Mouse (Mus musculus) midbrain, embryonic 15.5 days (tissue): Measurements from ENCODE around the gene Cln6. TPM values are rescaled to one million over a fixed set of nuclear protein-coding genes. Genes with fewer than 3 reads are reported as not detected.
"Not testable (repeated sequence)": the region's sequence is repeated elsewhere in the genome, so short reads cannot be mapped to it uniquely, and the experiment has no call there.

ENCODE experiments used
- ATAC-seq: fragments of 200-750 bp; cut with Nextera tagmentation; replicated peaks from 2 replicates; pipeline ENCODE4 v1.8.0; 2017; ENCODE audit warnings: moderate TSS enrichment
- H3K27ac ChIP-seq: fragments of 300-500 bp; sonication (generic); 2 replicates; pipeline ENCODE4 v1.5.1; 2015; ENCODE audit warnings: mild to moderate bottlenecking, inconsistent platforms
- H3K27me3 ChIP-seq: fragments of 300-500 bp; sonication (generic); replicated peaks from 2 replicates; pipeline ENCODE4 v1.6.1; 2015; ENCODE audit warnings: inconsistent platforms
- H3K36me3 ChIP-seq: fragments of 300-500 bp; sonication (generic); replicated peaks from 2 replicates; pipeline ENCODE4 v1.6.1; 2015; ENCODE audit warnings: inconsistent platforms
- H3K4me1 ChIP-seq: fragments of 300-500 bp; sonication (generic); 2 replicates; pipeline ENCODE4 v1.6.1; 2015; ENCODE audit warnings: inconsistent platforms
- H3K4me2 ChIP-seq: fragments of 300-500 bp; sonication (generic); 2 replicates; pipeline ENCODE4 v1.6.1; 2015; ENCODE audit warnings: inconsistent platforms, mild to moderate bottlenecking, moderate library complexity
- H3K4me3 ChIP-seq: fragments of 300-500 bp; sonication (generic); 2 replicates; pipeline ENCODE4 v1.5.1; 2015; ENCODE audit warnings: mild to moderate bottlenecking, inconsistent platforms
- H3K9ac ChIP-seq: fragments of 300-500 bp; sonication (generic); 2 replicates; pipeline ENCODE4 v1.6.1; 2015; ENCODE audit warnings: mild to moderate bottlenecking, inconsistent platforms
- H3K9me3 ChIP-seq: fragments of 300-500 bp; sonication (generic); 2 replicates; pipeline ENCODE4 v1.6.1; 2016; ENCODE audit warnings: inconsistent platforms
- WGBS: fragments of 180-500 bp; shearing (Covaris S2); methylation state at CpG from one replicate; pipeline ENCODE4 v1.1.7; 2015; ENCODE audit warnings: mixed read lengths; 5-methylcytosine and 5-hydroxymethylcytosine counted together
- polyA plus RNA-seq: library from polyadenylated mRNA; unstranded; fragments of >200 nt; fragmentation: Nextera tagmentation; extraction: Ambion mirVana; gene quantifications from 2 replicates; pipeline ENCODE4 v1.2.1, GENCODE M21; 2015

Cln6 gene
- polyA plus RNA-seq, result 5.9 and 6.2 TPM in 2 replicates

GRCm38 (mm10) chr9:62838506-62839171 lies at the start of gene Cln6:
Gene Cln6 (plus strand): TSS chr9:62838785.
- Histone ChIP-seq H3K27me3 (no peaks in the 10 kb centered on the region), H3K4me1 (peaks cover 15% of the 10 kb centered on the region), H3K9me3 (no peaks in the 10 kb centered on the region), H3K36me3 (no peaks in the 10 kb centered on the region), H3K4me2 (peak within 1 kb of the TSS; percentile 78), H3K9ac (peak within 1 kb of the TSS; percentile 83), H3K27ac (peak within 1 kb of the TSS; percentile 76), H3K4me3 (peak within 1 kb of the TSS; percentile 72)
- under 1% methylated on average over 42 of the region's 48 CpGs for WGBS
- ATAC-seq, result peak; percentile 82

- H3K36me3 ChIP-seq, result peaks cover 8% of the 10 kb centered on the region; the same call in 1 of the 2 replicates
- 90% methylated on average over 12 of the region's 12 CpGs for WGBS
- no peaks in the 10 kb centered on the region for H3K4me1 ChIP-seq
- H3K4me3 ChIP-seq, result no peak overlapping the region
- no peak overlapping the region for H3K27ac ChIP-seq
- H3K4me2 ChIP-seq, result no peak overlapping the region
- no peak for ATAC-seq
- no peaks in the 10 kb centered on the region for H3K9me3 ChIP-seq
- H3K27me3 ChIP-seq, result no peaks in the 10 kb centered on the region
- H3K9ac ChIP-seq, result no peak overlapping the region
These were observed 48.7 kb upstream of the Cln6 start for GRCm38 (mm10) chr9:62789856-62790255.

GRCm38 (mm10) chr9:62799218-62799617 lies 39.4 kb upstream of the Cln6 start:
- not testable (repeated sequence) for H3K27me3 ChIP-seq, H3K4me1 ChIP-seq, H3K4me2 ChIP-seq, H3K9me3 ChIP-seq, H3K9ac ChIP-seq, H3K27ac ChIP-seq, ATAC-seq, H3K4me3 ChIP-seq
- H3K36me3 ChIP-seq, result peaks cover 25% of the 10 kb centered on the region
- 92% methylated on average over 2 of the region's 2 CpGs for WGBS

GRCm38 (mm10) chr9:62810095-62810494 lies 28.5 kb upstream of the Cln6 start:
- Histone ChIP-seq H3K4me1 (peaks cover 27% of the 10 kb centered on the region), H3K9me3 (no peaks in the 10 kb centered on the region), H3K27ac (peak overlapping the region; percentile 99; the same call in 1 of the 2 replicates), H3K36me3 (no peaks in the 10 kb centered on the region), H3K4me3 (peak overlapping the region; percentile 80), H3K27me3 (no peaks in the 10 kb centered on the region), H3K9ac (peak overlapping the region; percentile 96), H3K4me2 (peak overlapping the region; percentile 66)
- 24% methylated on average over 8 of the region's 8 CpGs for WGBS
- no peak for ATAC-seq

- peak; percentile 76 for ATAC-seq
- under 1% methylated on average over 58 of the region's 58 CpGs for WGBS
These were observed 27.8 kb upstream of the Cln6 start for GRCm38 (mm10) chr9:62810543-62811515.

GRCm38 (mm10) chr9:62811516-62812121 lies 27.0 kb upstream of the Cln6 start, which contains the start of gene Fem1b:
Gene Fem1b (minus strand): TSS chr9:62811934.
- under 1% methylated on average over 53 of the region's 68 CpGs for WGBS
- Histone ChIP-seq H3K9ac (peak within 1 kb of the TSS; percentile 96), H3K27ac (peak within 1 kb of the TSS; percentile 99), H3K9me3 (no peaks in the 10 kb centered on the region), H3K4me2 (peak within 1 kb of the TSS; percentile 66), H3K4me1 (peaks cover 27% of the 10 kb centered on the region), H3K36me3 (no peaks in the 10 kb centered on the region), H3K27me3 (no peaks in the 10 kb centered on the region), H3K4me3 (peak within 1 kb of the TSS; percentile 80)
- ATAC-seq, result peak; percentile 92

More at GRCm38 (mm10) chr9:62810543-62811515, 27.8 kb upstream of the Cln6 start:
- peak overlapping the region; percentile 80 for H3K4me3 ChIP-seq
- H3K9ac ChIP-seq, result peak overlapping the region; percentile 96
- H3K4me2 ChIP-seq, result peak overlapping the region; percentile 66
- no peaks in the 10 kb centered on the region for H3K27me3 ChIP-seq
- no peaks in the 10 kb centered on the region for H3K36me3 ChIP-seq
- H3K9me3 ChIP-seq, result no peaks in the 10 kb centered on the region
- H3K27ac ChIP-seq, result peak overlapping the region; percentile 99
- H3K4me1 ChIP-seq, result peaks cover 27% of the 10 kb centered on the region

- peaks cover 27% of the 10 kb centered on the region for H3K4me1 ChIP-seq
- H3K4me2 ChIP-seq, result peak overlapping the region; percentile 66
- H3K4me3 ChIP-seq, result peak overlapping the region; percentile 80
- H3K27me3 ChIP-seq, result no peaks in the 10 kb centered on the region
- peak; percentile 38; the same call in 1 of the 2 replicates for ATAC-seq
- WGBS, result 7% methylated on average over 14 of the region's 14 CpGs
- H3K36me3 ChIP-seq, result no peaks in the 10 kb centered on the region
- H3K27ac ChIP-seq, result peak overlapping the region; percentile 99
- no peaks in the 10 kb centered on the region for H3K9me3 ChIP-seq
- H3K9ac ChIP-seq, result peak overlapping the region; percentile 96
These were observed 26.2 kb upstream of the Cln6 start for GRCm38 (mm10) chr9:62812216-62813049.

- Histone ChIP-seq H3K27me3 (no peaks in the 10 kb centered on the region), H3K4me1 (peaks cover 9% of the 10 kb centered on the region), H3K4me2 (no peak overlapping the region), H3K36me3 (no peaks in the 10 kb centered on the region), H3K27ac (no peak overlapping the region), H3K9me3 (no peaks in the 10 kb centered on the region), H3K4me3 (no peak overlapping the region), H3K9ac (no peak overlapping the region)
- ATAC-seq, result no peak
- WGBS, result 84% methylated on average over 2 of the region's 2 CpGs
These were observed 23.8 kb upstream of the Cln6 start for GRCm38 (mm10) chr9:62814751-62815150.

GRCm38 (mm10) chr9:62816323-62817098 lies 22.1 kb upstream of the Cln6 start:
- no peak overlapping the region for H3K4me3 ChIP-seq
- no peaks in the 10 kb centered on the region for H3K36me3 ChIP-seq
- WGBS, result 85% methylated on average over 9 of the region's 9 CpGs
- H3K9me3 ChIP-seq, result no peaks in the 10 kb centered on the region
- no peak overlapping the region for H3K27ac ChIP-seq
- no peak for ATAC-seq
- peaks cover 9% of the 10 kb centered on the region for H3K4me1 ChIP-seq
- H3K9ac ChIP-seq, result no peak overlapping the region
- H3K27me3 ChIP-seq, result no peaks in the 10 kb centered on the region
- no peak overlapping the region for H3K4me2 ChIP-seq

- Histone ChIP-seq H3K4me2 (no peak overlapping the region), H3K4me1 (peaks cover 7% of the 10 kb centered on the region), H3K9ac (no peak overlapping the region), H3K27ac (no peak overlapping the region), H3K4me3 (no peak overlapping the region), H3K36me3 (no peaks in the 10 kb centered on the region), H3K9me3 (no peaks in the 10 kb centered on the region), H3K27me3 (no peaks in the 10 kb centered on the region)
- WGBS, result 56% methylated on average over 12 of the region's 12 CpGs
- ATAC-seq, result no peak
These were observed 21.4 kb upstream of the Cln6 start for GRCm38 (mm10) chr9:62817099-62817571.
